Mouse (Mus musculus) liver, adult 2 months (tissue): Measurements from ENCODE around the gene Fhit.

Experiments used
- CTCF ChIP-seq: fragments of 200-500 bp; IDR thresholded peaks from 2 replicates; pipeline ENCODE4 v1.5.1; 2011; ENCODE audit warnings: low read depth, low read length, control low read depth
- POLR2A ChIP-seq: fragments of 200-500 bp; IDR thresholded peaks from 2 replicates; pipeline ENCODE4 v1.6.1; 2011; ENCODE audit warnings: low read length, control low read depth; ENCODE audit not compliant: insufficient read depth; ENCODE audit errors: extremely low read depth

DNA sequence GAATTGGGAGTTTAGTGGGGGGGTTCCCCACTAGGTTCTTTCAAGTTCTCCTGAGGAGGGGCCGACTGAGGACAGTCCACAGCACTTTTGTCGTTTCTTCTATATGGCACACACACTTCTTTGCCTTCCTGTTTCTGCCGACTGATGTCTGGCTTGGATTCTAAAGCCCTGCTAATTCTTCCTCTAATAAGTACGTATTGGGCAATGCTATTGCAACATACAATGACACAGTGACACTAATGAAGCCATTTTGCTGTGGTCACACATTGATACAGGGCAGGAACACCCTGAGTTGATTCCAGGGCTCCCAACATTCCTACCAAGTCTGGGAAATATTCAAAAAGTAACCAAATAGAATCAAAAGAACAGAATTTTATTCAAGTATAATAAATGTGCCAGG is 1032.2 kb downstream of the Fhit start:
- no peak for TF ChIP-seq CTCF
- no peak for TF ChIP-seq POLR2A
